Comparison of ENCODE assay signal across 23 mouse cellular contexts in the genomic region with DNA sequence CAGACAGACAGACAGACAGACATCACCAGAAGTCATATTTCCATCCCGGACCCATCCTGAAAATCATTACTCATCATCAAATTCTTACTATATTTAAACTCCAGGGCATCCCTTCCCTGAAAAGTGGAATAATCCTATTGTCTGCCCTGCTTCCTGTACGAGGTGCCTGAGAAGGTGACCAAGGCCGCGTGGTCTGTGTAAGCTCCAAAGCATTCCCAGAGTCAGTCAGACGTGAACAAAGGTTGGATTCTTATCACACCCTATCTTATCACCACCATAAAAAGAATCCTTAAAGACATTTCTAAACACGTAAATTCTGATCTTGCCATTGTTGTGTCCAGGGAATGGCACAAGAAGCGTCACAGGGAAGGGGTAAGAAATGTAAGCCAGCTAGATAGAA.
"Had no signal": no experiment of that assay in that cellular context is flagged by ENCODE, and none has a peak within 500 bp of the region (broad histone marks: within the 10 kb centered on the region; RNA-seq: fewer than 3 reads in every experiment).

No protein-coding gene starts in this region.

- DNase-seq: gastrocnemius, adult 2 months; gastrocnemius, postnatal 10 days; gastrocnemius, postnatal 25 days; heart, adult 18-20 months; heart, postnatal 10 days; heart, postnatal 4 days; kidney, adult 18-20 months; kidney, adult 8-10 months; kidney, postnatal 10 days; kidney, postnatal 25 days; kidney, postnatal 4 days; liver had no signal

- H3K36me3 ChIP-seq: heart, embryonic 12.5 days; hindbrain, embryonic 10.5 days; hindbrain, embryonic 12.5 days; limb, embryonic 10.5 days; limb, embryonic 12.5 days; liver, embryonic 12.5 days had no signal

- H3K9ac ChIP-seq: heart, embryonic 12.5 days; hindbrain, embryonic 12.5 days; hindbrain, embryonic 14.5 days; limb, embryonic 12.5 days; liver, embryonic 12.5 days; liver, embryonic 14.5 days had no signal

- ATAC-seq: hindbrain, embryonic 16.5 days had no signal

- H3K27ac ChIP-seq: gastrocnemius, adult 2 months; hindbrain, embryonic 10.5 days; hindbrain, embryonic 12.5 days; hindbrain, embryonic 14.5 days; layer of hippocampus, adult 2 months; left cerebral cortex, adult 2 months; limb, embryonic 10.5 days; limb, embryonic 12.5 days; liver, embryonic 12.5 days; liver, embryonic 14.5 days had no signal

- H3K4me3 ChIP-seq: gastrocnemius, adult 2 months; heart, embryonic 12.5 days; hindbrain, embryonic 10.5 days; hindbrain, embryonic 12.5 days; layer of hippocampus, adult 2 months; left cerebral cortex, adult 2 months; limb, embryonic 10.5 days; limb, embryonic 12.5 days; liver, embryonic 12.5 days had no signal

- H3K4me2 ChIP-seq: hindbrain, embryonic 12.5 days; hindbrain, embryonic 14.5 days; limb, embryonic 12.5 days had no signal

- H3K27me3 ChIP-seq: heart, embryonic 12.5 days; hindbrain, embryonic 12.5 days; limb, embryonic 12.5 days; liver, embryonic 12.5 days had no signal

- H3K9me3 ChIP-seq: heart, embryonic 12.5 days; hindbrain, embryonic 10.5 days; hindbrain, embryonic 12.5 days; limb, embryonic 10.5 days; limb, embryonic 12.5 days; liver, embryonic 12.5 days had no signal
